Mouse (Mus musculus) cortical plate, adult 2 months (tissue): ENCODE measurements at regions not wholly inside any gene's neighbourhood (a gene's known extent, or its start where the extent isn't known, plus 50 kb on each side); places are given as distances from the start of the nearest gene placed in this dataset.

Experiments used
- CTCF ChIP-seq: fragments of 200-500 bp; IDR thresholded peaks from 2 replicates; pipeline ENCODE4 v1.5.1; 2011; ENCODE audit warnings: mild to moderate bottlenecking, control low read depth, low read length; ENCODE audit not compliant: insufficient read depth; ENCODE audit errors: extremely low read depth
- POLR2A ChIP-seq: fragments of 200-500 bp; IDR thresholded peaks from 2 replicates; pipeline ENCODE4 v1.6.1; 2011; ENCODE audit warnings: mild to moderate bottlenecking, low read length, control low read depth; ENCODE audit not compliant: insufficient read depth; ENCODE audit errors: extremely low read depth

GRCm38 (mm10) chr7:70777763-70778162, 411.2 kb upstream of the Nr2f2 start:
- no peak for TF ChIP-seq CTCF
- no peak for TF ChIP-seq POLR2A
